Comparison of ENCODE assay signal across 9 mouse cellular contexts in genomic region chr2:173413906-173414656, GRCm38 (mm10).
DNase-seq lines count a peak whose midpoint lies in the region; ATAC-seq lines count a peak whose summit lies in the region.
"Had no signal": no experiment of that assay in that cellular context is flagged by ENCODE, and none has a peak within 500 bp of the region (broad histone marks: within the 10 kb centered on the region; RNA-seq: fewer than 3 reads in every experiment).

No protein-coding gene starts in this region.

- peaks cover 19% of the 10 kb centered on the region for H3K4me1 ChIP-seq in embryonic facial prominence, embryonic 13.5 days
- H3K4me1 ChIP-seq in heart, embryonic 14.5 days (ENCODE audit: control insufficient read depth in 2 of 2, insufficient read depth in 2 of 2, low read length in 2 of 2) = peaks cover 3 to 5% of the 10 kb centered on the region in 2 experiments; a peak in 1 of 4 replicates
- peaks cover 9% of the 10 kb centered on the region; the same call in 1 of the 2 replicates for H3K4me1 ChIP-seq in midbrain, embryonic 14.5 days (ENCODE audit: control insufficient read depth, insufficient read depth, low read length)

- no peak overlapping the region for H3K9ac ChIP-seq in embryonic facial prominence, embryonic 13.5 days
- no peak overlapping the region for H3K9ac ChIP-seq in heart, embryonic 14.5 days (ENCODE audit: low read length)
- no peak overlapping the region for H3K9ac ChIP-seq in midbrain, embryonic 14.5 days (replicated peaks; ENCODE audit: low read length)

- no peaks in the 10 kb centered on the region for H3K27me3 ChIP-seq in embryonic facial prominence, embryonic 13.5 days
- H3K27me3 ChIP-seq in heart, embryonic 14.5 days (ENCODE audit: control insufficient read depth, insufficient read depth, low read length) = no peaks in the 10 kb centered on the region; the same call in 1 of the 2 replicates
- H3K27me3 ChIP-seq in midbrain, embryonic 14.5 days (ENCODE audit: control insufficient read depth, insufficient read depth, low read length) = no peaks in the 10 kb centered on the region

- H3K9me3 ChIP-seq in embryonic facial prominence, embryonic 13.5 days = no peaks in the 10 kb centered on the region; the same call in 1 of the 2 replicates
- H3K9me3 ChIP-seq in heart, embryonic 14.5 days (ENCODE audit: control insufficient read depth, low read length) = no peaks in the 10 kb centered on the region
- H3K9me3 ChIP-seq in midbrain, embryonic 14.5 days (ENCODE audit: control insufficient read depth, low read length) = no peaks in the 10 kb centered on the region

- WGBS in embryonic facial prominence, embryonic 13.5 days = 55% methylated on average over 18 of the region's 18 CpGs
- 76% methylated on average over 18 of the region's 18 CpGs for WGBS in heart, embryonic 14.5 days
- 64% methylated on average over 18 of the region's 18 CpGs for WGBS in midbrain, embryonic 14.5 days

- H3K36me3 ChIP-seq in embryonic facial prominence, embryonic 13.5 days = no peaks in the 10 kb centered on the region
- H3K36me3 ChIP-seq in heart, embryonic 14.5 days (ENCODE audit: control insufficient read depth, insufficient read depth, low read length) = no peaks in the 10 kb centered on the region
- H3K36me3 ChIP-seq in midbrain, embryonic 14.5 days (ENCODE audit: control insufficient read depth, insufficient read depth, low read length) = no peaks in the 10 kb centered on the region
- H3K36me3 ChIP-seq: G1E had no signal

- DNase-seq in ovary, adult 18-20 months (ENCODE audit: low spot score) = peak; percentile 17
- DNase-seq in ovary, postnatal 14 days (ENCODE audit: low spot score) = no peak
- DNase-seq in kidney, postnatal 14 days = peak; percentile 80
- DNase-seq in midbrain, embryonic 14.5 days = peak; percentile 63
- DNase-seq in liver = no peak

- H3K4me3 ChIP-seq in embryonic facial prominence, embryonic 13.5 days = no peak overlapping the region
- H3K4me3 ChIP-seq in heart, embryonic 14.5 days (ENCODE audit: control insufficient read depth in 1 of 2, insufficient read depth in 1 of 2, low read depth in 1 of 2, low read length in 2 of 2) = no peak overlapping the region
- H3K4me3 ChIP-seq in midbrain, embryonic 14.5 days (replicated peaks; ENCODE audit: low read depth, low read length) = no peak overlapping the region

- no peak overlapping the region for H3K4me2 ChIP-seq in embryonic facial prominence, embryonic 13.5 days
- no peak overlapping the region for H3K4me2 ChIP-seq in heart, embryonic 14.5 days (ENCODE audit: low read length)
- no peak overlapping the region for H3K4me2 ChIP-seq in midbrain, embryonic 14.5 days (ENCODE audit: low read length)

- 0 out of 2 replicates have a peak, but pooled peaks have one; percentile 40 for ATAC-seq in embryonic facial prominence, embryonic 13.5 days (ENCODE audit: insufficient number of reproducible peaks, insufficient read depth, low FRiP score, low TSS enrichment, low read depth)
- peak; percentile 20; the same call in 1 of the 2 replicates for ATAC-seq in heart, embryonic 14.5 days (ENCODE audit: insufficient number of reproducible peaks, insufficient read depth, low FRiP score, low read depth)
- ATAC-seq in midbrain, embryonic 14.5 days (ENCODE audit: low FRiP score, low TSS enrichment) = peak; percentile 74
- ATAC-seq in inflammation-experienced regulatory T-cells, adult 6 months = no peak

- H3K27ac ChIP-seq in embryonic facial prominence, embryonic 13.5 days = peak overlapping the region; percentile 45
- H3K27ac ChIP-seq in heart, embryonic 14.5 days (replicated peaks in 1 of 2; ENCODE audit: control insufficient read depth in 1 of 2, insufficient read depth in 1 of 2, low read depth in 2 of 2, low read length in 2 of 2) = peak overlapping the region; percentile 37 to 39; a peak in 3 of 4 replicates
- H3K27ac ChIP-seq in midbrain, embryonic 14.5 days (replicated peaks; ENCODE audit: low read depth, low read length) = peak overlapping the region; percentile 57

Comparison
In these comparisons a context has a peak if more than half of its experiments do, and no peak if none do; other contexts are left out.
1. DNase-seq: peak in ovary, adult 18-20 months (single experiment), kidney, postnatal 14 days (single experiment) and midbrain, embryonic 14.5 days (single experiment); none in ovary, postnatal 14 days (single experiment) and liver (single experiment).
2. Peak in every context shown above with its lines, with median percentiles within 50 percentile points of each other: H3K27ac ChIP-seq.